Mouse (Mus musculus) stomach, embryonic 16.5 days (tissue): ENCODE measurements around the gene Il23a. TPM values are rescaled to one million over a fixed set of nuclear protein-coding genes. Genes with fewer than 3 reads are reported as not detected.
"Not testable (repeated sequence)": the region's sequence is repeated elsewhere in the genome, so short reads cannot be mapped to it uniquely, and the experiment has no call there.

Source experiments
- ATAC-seq: fragments of 200-750 bp; cut with Nextera tagmentation; 2 replicates; pipeline ENCODE4 v1.8.0; 2017; ENCODE audit warnings: moderate number of reproducible peaks, moderate TSS enrichment; ENCODE audit not compliant: insufficient read depth, low FRiP score
- H3K27ac ChIP-seq: fragments of 300-500 bp; sonication (generic); 2 replicates; pipeline ENCODE4 v1.5.1; 2014; ENCODE audit warnings: low read length
- H3K27me3 ChIP-seq: fragments of 300-500 bp; sonication (generic); 2 replicates; pipeline ENCODE4 v1.6.1; 2014; ENCODE audit warnings: low read length, control low read depth, mixed read lengths; ENCODE audit not compliant: control insufficient read depth, insufficient read depth
- H3K36me3 ChIP-seq: fragments of 300-500 bp; sonication (generic); 2 replicates; pipeline ENCODE4 v1.6.1; 2014; ENCODE audit warnings: low read length; ENCODE audit not compliant: control insufficient read depth, insufficient read depth
- H3K4me1 ChIP-seq: fragments of 300-500 bp; sonication (generic); 2 replicates; pipeline ENCODE4 v1.6.1; 2014; ENCODE audit warnings: low read length, control low read depth, mixed read lengths; ENCODE audit not compliant: control insufficient read depth, insufficient read depth
- H3K4me2 ChIP-seq: fragments of 300-500 bp; sonication (generic); 2 replicates; pipeline ENCODE4 v1.6.1; 2014; ENCODE audit warnings: low read depth, low read length, mixed read lengths
- H3K4me3 ChIP-seq: fragments of 300-500 bp; sonication (generic); replicated peaks from 2 replicates; pipeline ENCODE4 v1.5.1; 2014; ENCODE audit warnings: mild to moderate bottlenecking, low read length
- H3K9ac ChIP-seq: fragments of 300-500 bp; sonication (generic); 2 replicates; pipeline ENCODE4 v1.6.1; 2014; ENCODE audit warnings: low read length
- H3K9me3 ChIP-seq: fragments of 300-500 bp; sonication (generic); replicated peaks from 2 replicates; pipeline ENCODE4 v1.6.1; 2016; ENCODE audit warnings: low read length, control low read depth; ENCODE audit not compliant: control insufficient read depth
- WGBS: fragments of 180-500 bp; shearing (Covaris S2); extraction: QIAGEN DNeasy Blood & Tissue Kit; methylation state at CpG from one replicate; pipeline ENCODE4 v1.1.7; 2014; 5-methylcytosine and 5-hydroxymethylcytosine counted together
- polyA plus RNA-seq: library from polyadenylated mRNA; unstranded; fragments of >200 nt; fragmentation: Nextera tagmentation; extraction: Ambion mirVana; gene quantifications from 2 replicates; pipeline ENCODE4 v1.2.1, GENCODE M21; 2015

Il23a gene
- polyA plus RNA-seq, 1 experiment from 2014 or later, result 0.57 TPM

- H3K9ac ChIP-seq, result peak overlapping the region; percentile 67
- H3K27me3 ChIP-seq, result no peaks in the 10 kb centered on the region
- H3K9me3 ChIP-seq, result no peaks in the 10 kb centered on the region
- H3K4me3 ChIP-seq, result peak overlapping the region; percentile 98; the same call in 1 of the 2 replicates
- WGBS, result 77% methylated on average over 3 of the region's 3 CpGs
- H3K36me3 ChIP-seq, result no peaks in the 10 kb centered on the region
- peak overlapping the region; percentile 70 for H3K4me2 ChIP-seq
- H3K4me1 ChIP-seq, result peaks cover 15% of the 10 kb centered on the region
- peak overlapping the region; percentile 91 for H3K27ac ChIP-seq
- ATAC-seq, result no peak
Observed at GRCm38 (mm10) chr10:128336597-128336996, 38.0 kb upstream of the Il23a start.

- Histone ChIP-seq H3K9me3 (no peaks in the 10 kb centered on the region), H3K27ac (no peak overlapping the region), H3K9ac (no peak overlapping the region), H3K4me1 (peaks cover 15% of the 10 kb centered on the region), H3K4me2 (no peak overlapping the region), H3K4me3 (no peak overlapping the region), H3K27me3 (no peaks in the 10 kb centered on the region), H3K36me3 (no peaks in the 10 kb centered on the region)
- 86% methylated on average over 3 of the region's 3 CpGs for WGBS
- ATAC-seq, result no peak
Observed at GRCm38 (mm10) chr10:128336195-128336594, 37.6 kb upstream of the Il23a start.

GRCm38 (mm10) chr10:128335582-128335981, 37.0 kb upstream of the Il23a start:
- Histone ChIP-seq H3K4me1 (peaks cover 15% of the 10 kb centered on the region), H3K27me3 (no peaks in the 10 kb centered on the region), H3K4me3 (no peak overlapping the region), H3K36me3 (no peaks in the 10 kb centered on the region), H3K4me2 (no peak overlapping the region), H3K27ac (no peak overlapping the region), H3K9ac (no peak overlapping the region), H3K9me3 (no peaks in the 10 kb centered on the region)
- under 1% methylated on average over 4 of the region's 4 CpGs for WGBS
- ATAC-seq, result no peak

- 81% methylated on average over 6 of the region's 6 CpGs for WGBS
- ATAC-seq, H3K9me3 ChIP-seq, H3K9ac ChIP-seq, H3K4me1 ChIP-seq, H3K27me3 ChIP-seq, H3K4me2 ChIP-seq, H3K4me3 ChIP-seq, H3K27ac ChIP-seq, H3K36me3 ChIP-seq: not testable (repeated sequence)
Observed at GRCm38 (mm10) chr10:128332358-128333249, 34.1 kb upstream of the Il23a start.

- Histone ChIP-seq H3K9ac (no peak overlapping the region), H3K27me3 (no peaks in the 10 kb centered on the region), H3K27ac (no peak overlapping the region), H3K9me3 (no peaks in the 10 kb centered on the region), H3K4me1 (peaks cover 11% of the 10 kb centered on the region), H3K36me3 (peaks cover 22% of the 10 kb centered on the region), H3K4me2 (no peak overlapping the region), H3K4me3 (no peak overlapping the region)
- WGBS, result 88% methylated on average over 10 of the region's 10 CpGs
- no peak for ATAC-seq
Observed at GRCm38 (mm10) chr10:128327610-128328009, 29.1 kb upstream of the Il23a start.

GRCm38 (mm10) chr10:128326825-128327224, 28.3 kb upstream of the Il23a start:
- Histone ChIP-seq H3K36me3 (peaks cover 22% of the 10 kb centered on the region), H3K27ac (no peak overlapping the region), H3K4me3 (no peak overlapping the region), H3K27me3 (no peaks in the 10 kb centered on the region), H3K4me2 (no peak overlapping the region), H3K4me1 (peaks cover 11% of the 10 kb centered on the region), H3K9me3 (no peaks in the 10 kb centered on the region), H3K9ac (no peak overlapping the region)
- no peak for ATAC-seq
- 93% methylated on average over 8 of the region's 8 CpGs for WGBS

GRCm38 (mm10) chr10:128323516-128323915, 25.0 kb upstream of the Il23a start:
- H3K36me3 ChIP-seq, result peaks cover 16% of the 10 kb centered on the region
- H3K4me2 ChIP-seq, result peak overlapping the region; percentile 89
- WGBS, result 68% methylated on average over 8 of the region's 8 CpGs
- no peaks in the 10 kb centered on the region for H3K27me3 ChIP-seq
- peak overlapping the region; percentile 98 for H3K9ac ChIP-seq
- H3K9me3 ChIP-seq, result no peaks in the 10 kb centered on the region
- peak overlapping the region; percentile 97 for H3K27ac ChIP-seq
- no peak for ATAC-seq
- peak overlapping the region; percentile 90 for H3K4me3 ChIP-seq
- peaks cover 14% of the 10 kb centered on the region for H3K4me1 ChIP-seq

GRCm38 (mm10) chr10:128322141-128323108, 23.9 kb upstream of the Il23a start, which contains the start of gene Cnpy2:
Cnpy2 (plus strand) TSS chr10:128322459.
- no peaks in the 10 kb centered on the region for H3K27me3 ChIP-seq
- peak within 1 kb of the TSS; percentile 89 for H3K4me2 ChIP-seq
- H3K9ac ChIP-seq, result peak within 1 kb of the TSS; percentile 98
- H3K4me1 ChIP-seq, result peaks cover 14% of the 10 kb centered on the region
- H3K36me3 ChIP-seq, result peaks cover 14% of the 10 kb centered on the region
- peak; percentile 91 for ATAC-seq
- H3K4me3 ChIP-seq, result peak within 1 kb of the TSS; percentile 90
- WGBS, result under 1% methylated on average over 40 of the region's 40 CpGs
- H3K9me3 ChIP-seq, result no peaks in the 10 kb centered on the region
- H3K27ac ChIP-seq, result peak within 1 kb of the TSS; percentile 97
